Mouse (Mus musculus) C2C12 (cell line): ENCODE results near the gene Gucy1b2.

ENCODE experiments used
- CEBPB ChIP-seq: IDR thresholded peaks from one replicate; pipeline ENCODE4 v1.6.1; 2011; ENCODE audit warnings: low read depth, mild to moderate bottlenecking, control low read depth, moderate library complexity
- CTCF ChIP-seq: IDR thresholded peaks from one replicate; pipeline ENCODE4 v1.5.1; 2011; ENCODE audit not compliant: control insufficient read depth, insufficient read depth, insufficient read length
- FOSL1 ChIP-seq: IDR thresholded peaks from one replicate; pipeline ENCODE4 v1.8.0; 2011; ENCODE audit warnings: mild to moderate bottlenecking, low read length; ENCODE audit not compliant: poor library complexity, insufficient read depth, severe bottlenecking
- MAX ChIP-seq: IDR thresholded peaks from one replicate; pipeline ENCODE4 v1.6.1; 2011; ENCODE audit warnings: mild to moderate bottlenecking, control low read depth
- MYOD1 ChIP-seq: IDR thresholded peaks from one replicate; pipeline ENCODE4 v1.6.1; 2011; ENCODE audit warnings: low read depth; ENCODE audit not compliant: control insufficient read depth, insufficient read length
- MYOG ChIP-seq: IDR thresholded peaks from one replicate; pipeline ENCODE4 v1.6.1; 2011; ENCODE audit not compliant: control insufficient read depth, insufficient read length; ENCODE audit errors: extremely low read depth
- USF1 ChIP-seq: IDR thresholded peaks from one replicate; pipeline ENCODE4 v1.6.1; 2011; ENCODE audit warnings: low read depth, mild to moderate bottlenecking, control low read depth, moderate library complexity

- TF ChIP-seq MYOG (no peak), CTCF (no peak), MYOD1 (no peak), MAX (no peak), CEBPB (no peak), USF1 (no peak), FOSL1 (no peak)
Measured at GRCm38 (mm10) chr14:62383109-62383508, 73.0 kb downstream of the Gucy1b2 start.
